Mouse (Mus musculus): ENCODE data around the gene Ercc6l.
"Not testable (repeated sequence)": the region's sequence is repeated elsewhere in the genome, so short reads cannot be mapped to it uniquely, and the experiment has no call there.

Ercc6l gene

GRCm38 (mm10) chrX:102109349-102109748, 47.5 kb downstream of the Ercc6l start:
- DNase-seq (ENCODE audit: low read depth, low spot score): not testable (repeated sequence)

GRCm38 (mm10) chrX:102103830-102104229, 53.1 kb downstream of the Ercc6l start:
- DNase-seq (ENCODE audit: low read depth, low spot score): not testable (repeated sequence)

GRCm38 (mm10) chrX:102101886-102102285, 55.0 kb downstream of the Ercc6l start:
- no peak for DNase-seq (ENCODE audit: low read depth, low spot score)

DNA sequence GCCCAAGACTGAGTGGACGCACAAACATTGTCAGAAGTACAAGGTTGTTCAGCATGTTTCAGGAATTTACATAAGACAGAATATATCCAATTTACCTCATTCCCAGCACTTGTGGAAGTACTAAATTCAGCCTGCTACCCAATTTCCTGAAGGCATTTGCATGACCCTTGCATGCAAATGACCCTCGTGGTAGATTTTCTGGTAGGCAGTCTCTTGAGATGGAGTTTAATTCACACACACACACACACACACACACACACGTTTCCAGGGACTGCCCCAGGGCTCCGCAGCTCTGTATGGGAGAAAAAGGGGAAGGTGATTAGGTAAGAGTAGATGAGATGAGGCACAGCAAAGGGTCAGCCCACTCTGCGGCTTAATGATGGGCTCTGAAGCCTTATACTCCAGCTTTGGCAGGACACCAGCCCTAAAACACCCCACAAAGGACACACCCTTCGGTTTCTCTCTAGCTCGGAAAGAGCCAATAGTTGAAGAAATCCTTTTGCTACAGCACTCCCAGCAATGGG, 62.4 kb downstream of the Ercc6l start:
- DNase-seq (ENCODE audit: low read depth, low spot score): no peak
